Mouse (Mus musculus) liver (tissue): ENCODE measurements around the gene Atp6v0a1.

Source experiments
- DNase-seq: peaks from one replicate; pipeline ENCODE4 v3.0.0-alpha.2; 2020; ENCODE audit warnings: mixed read lengths

Atp6v0a1 gene

GRCm38 (mm10) chr11:101062971-101063675 is 53.9 kb downstream of the Atp6v0a1 start:
- no peak for DNase-seq

- DNase-seq, result peak; percentile 95
Measured at GRCm38 (mm10) chr11:101063676-101064327, 54.5 kb downstream of the Atp6v0a1 start.

GRCm38 (mm10) chr11:101064462-101064861 is 55.2 kb downstream of the Atp6v0a1 start:
- no peak for DNase-seq

- no peak for DNase-seq
Measured at GRCm38 (mm10) chr11:101065002-101065401, 55.8 kb downstream of the Atp6v0a1 start.

GRCm38 (mm10) chr11:101066549-101067412 is 57.5 kb downstream of the Atp6v0a1 start:
- DNase-seq, result peak; percentile 89

- peak; percentile 94 for DNase-seq
Measured at GRCm38 (mm10) chr11:101069391-101070188, 60.3 kb downstream of the Atp6v0a1 start, which contains the start of gene Naglu. Gene Naglu (plus strand): TSS chr11:101070012.

GRCm38 (mm10) chr11:101070189-101070527 is 60.9 kb downstream of the Atp6v0a1 start:
- DNase-seq, result no peak

- DNase-seq, result no peak
Measured at GRCm38 (mm10) chr11:101070987-101071386, 61.7 kb downstream of the Atp6v0a1 start.

- DNase-seq, result no peak
Measured at GRCm38 (mm10) chr11:101071810-101072428, 62.7 kb downstream of the Atp6v0a1 start.

- DNase-seq, result no peak
Measured at GRCm38 (mm10) chr11:101078121-101078520, 68.9 kb downstream of the Atp6v0a1 start, which contains the start of gene Hsd17b1. Gene Hsd17b1 (plus strand): TSS chr11:101078411.

GRCm38 (mm10) chr11:101079746-101080145 is 70.5 kb downstream of the Atp6v0a1 start:
- DNase-seq, result no peak

GRCm38 (mm10) chr11:101080421-101080820 is 71.2 kb downstream of the Atp6v0a1 start:
- DNase-seq, result no peak

GRCm38 (mm10) chr11:101081659-101082058 is 72.4 kb downstream of the Atp6v0a1 start:
- no peak for DNase-seq

GRCm38 (mm10) chr11:101082208-101083082 is 73.2 kb downstream of the Atp6v0a1 start, which contains the start of gene Coasy:
Gene Coasy (plus strand): TSS chr11:101082565.
- DNase-seq, result peak; percentile 93

GRCm38 (mm10) chr11:101083083-101083697 is 73.9 kb downstream of the Atp6v0a1 start:
- DNase-seq, result no peak

- no peak for DNase-seq
Measured at GRCm38 (mm10) chr11:101084246-101084645, 75.0 kb downstream of the Atp6v0a1 start.

GRCm38 (mm10) chr11:101084811-101085210 is 75.6 kb downstream of the Atp6v0a1 start:
- DNase-seq, result no peak

GRCm38 (mm10) chr11:101085617-101086322 is 76.5 kb downstream of the Atp6v0a1 start:
- DNase-seq, result no peak

- no peak for DNase-seq
Measured at GRCm38 (mm10) chr11:101086323-101086674, 77.0 kb downstream of the Atp6v0a1 start.
